Mouse (Mus musculus): ENCODE data around the gene Gm20388. TPM values are rescaled to one million over a fixed set of nuclear protein-coding genes. Genes with fewer than 3 reads are reported as not detected.

Gene Gm20388
- polyA plus RNA-seq, 1 experiment from 2014 or later: not detected

- Histone ChIP-seq H3K36me3 (ENCODE audit: control insufficient read depth, insufficient read depth, low read length) (peaks cover 6% of the 10 kb centered on the region; the same call in 1 of the 2 replicates), H3K4me3 (ENCODE audit: control insufficient read depth in 1 of 2, insufficient read depth in 1 of 2, low read depth in 1 of 2, low read length in 2 of 2) (no peak overlapping the region), H3K4me1 (ENCODE audit: control insufficient read depth in 2 of 2, insufficient read depth in 2 of 2, low read length in 2 of 2) (peaks cover 47 to 63% of the 10 kb centered on the region in 2 experiments), H3K27me3 (ENCODE audit: control insufficient read depth, insufficient read depth, low read length) (no peaks in the 10 kb centered on the region), H3K9ac (ENCODE audit: low read length) (no peak overlapping the region), H3K9me3 (ENCODE audit: control insufficient read depth, low read length) (no peaks in the 10 kb centered on the region), H3K27ac (replicated peaks in 1 of 2; ENCODE audit: control insufficient read depth in 1 of 2, insufficient read depth in 1 of 2, low read depth in 2 of 2, low read length in 2 of 2) (0 out of 4 replicates have a peak overlapping the region, but pooled peaks of 1 of the 2 experiments have one; percentile 93), H3K4me2 (ENCODE audit: low read length) (no peak overlapping the region)
- WGBS: 73% methylated on average over 6 of the region's 6 CpGs
- no peak for ATAC-seq (ENCODE audit: insufficient number of reproducible peaks, insufficient read depth, low FRiP score, low read depth)
These were observed 4407.2 kb downstream of the Gm20388 start for GRCm38 (mm10) chr8:124317821-124318220.

- Histone ChIP-seq H3K36me3 (ENCODE audit: control insufficient read depth, insufficient read depth, low read length) (peaks cover 13% of the 10 kb centered on the region), H3K9ac (ENCODE audit: low read length) (0 out of 2 replicates have a peak overlapping the region, but pooled peaks have one; percentile 34), H3K27me3 (ENCODE audit: control insufficient read depth, insufficient read depth, low read length) (no peaks in the 10 kb centered on the region), H3K4me2 (ENCODE audit: low read length) (no peak overlapping the region), H3K4me3 (ENCODE audit: control insufficient read depth in 1 of 2, insufficient read depth in 1 of 2, low read depth in 1 of 2, low read length in 2 of 2) (no peak overlapping the region), H3K9me3 (ENCODE audit: control insufficient read depth, low read length) (no peaks in the 10 kb centered on the region), H3K27ac (replicated peaks in 1 of 2; ENCODE audit: control insufficient read depth in 1 of 2, insufficient read depth in 1 of 2, low read depth in 2 of 2, low read length in 2 of 2) (peak overlapping the region in 1 of 2 experiments; percentile 28; a peak in 1 of 4 replicates), H3K4me1 (ENCODE audit: control insufficient read depth in 2 of 2, insufficient read depth in 2 of 2, low read length in 2 of 2) (peaks cover 44 to 55% of the 10 kb centered on the region in 2 experiments)
- no peak for ATAC-seq (ENCODE audit: insufficient number of reproducible peaks, insufficient read depth, low FRiP score, low read depth)
- WGBS: 48% methylated on average over 10 of the region's 11 CpGs
These were observed 4408.1 kb downstream of the Gm20388 start for GRCm38 (mm10) chr8:124318612-124319315.

GRCm38 (mm10) chr8:124319316-124319652 lies 4408.6 kb downstream of the Gm20388 start:
- Histone ChIP-seq H3K4me3 (ENCODE audit: control insufficient read depth in 1 of 2, insufficient read depth in 1 of 2, low read depth in 1 of 2, low read length in 2 of 2) (no peak overlapping the region), H3K27ac (replicated peaks in 1 of 2; ENCODE audit: control insufficient read depth in 1 of 2, insufficient read depth in 1 of 2, low read depth in 2 of 2, low read length in 2 of 2) (no peak overlapping the region), H3K27me3 (ENCODE audit: control insufficient read depth, insufficient read depth, low read length) (no peaks in the 10 kb centered on the region), H3K9me3 (ENCODE audit: control insufficient read depth, low read length) (no peaks in the 10 kb centered on the region), H3K4me1 (ENCODE audit: control insufficient read depth in 2 of 2, insufficient read depth in 2 of 2, low read length in 2 of 2) (peaks cover 41 to 51% of the 10 kb centered on the region in 2 experiments), H3K4me2 (ENCODE audit: low read length) (no peak overlapping the region), H3K36me3 (ENCODE audit: control insufficient read depth, insufficient read depth, low read length) (peaks cover 18% of the 10 kb centered on the region), H3K9ac (ENCODE audit: low read length) (no peak overlapping the region)
- ATAC-seq (ENCODE audit: insufficient number of reproducible peaks, insufficient read depth, low FRiP score, low read depth): no peak
- WGBS: 78% methylated on average over 4 of the region's 4 CpGs

GRCm38 (mm10) chr8:124321227-124321840 lies 4410.7 kb downstream of the Gm20388 start:
- Histone ChIP-seq H3K9ac (ENCODE audit: low read length) (no peak overlapping the region), H3K27ac (replicated peaks in 1 of 2; ENCODE audit: control insufficient read depth in 1 of 2, insufficient read depth in 1 of 2, low read depth in 2 of 2, low read length in 2 of 2) (no peak overlapping the region), H3K9me3 (ENCODE audit: control insufficient read depth, low read length) (no peaks in the 10 kb centered on the region), H3K36me3 (ENCODE audit: control insufficient read depth, insufficient read depth, low read length) (peaks cover 35% of the 10 kb centered on the region), H3K27me3 (ENCODE audit: control insufficient read depth, insufficient read depth, low read length) (no peaks in the 10 kb centered on the region), H3K4me3 (ENCODE audit: control insufficient read depth in 1 of 2, insufficient read depth in 1 of 2, low read depth in 1 of 2, low read length in 2 of 2) (no peak overlapping the region), H3K4me1 (ENCODE audit: control insufficient read depth in 2 of 2, insufficient read depth in 2 of 2, low read length in 2 of 2) (peaks cover 24 to 32% of the 10 kb centered on the region in 2 experiments), H3K4me2 (ENCODE audit: low read length) (no peak overlapping the region)
- ATAC-seq (ENCODE audit: insufficient number of reproducible peaks, insufficient read depth, low FRiP score, low read depth): no peak
- WGBS: 61% methylated on average over 12 of the region's 12 CpGs

DNA sequence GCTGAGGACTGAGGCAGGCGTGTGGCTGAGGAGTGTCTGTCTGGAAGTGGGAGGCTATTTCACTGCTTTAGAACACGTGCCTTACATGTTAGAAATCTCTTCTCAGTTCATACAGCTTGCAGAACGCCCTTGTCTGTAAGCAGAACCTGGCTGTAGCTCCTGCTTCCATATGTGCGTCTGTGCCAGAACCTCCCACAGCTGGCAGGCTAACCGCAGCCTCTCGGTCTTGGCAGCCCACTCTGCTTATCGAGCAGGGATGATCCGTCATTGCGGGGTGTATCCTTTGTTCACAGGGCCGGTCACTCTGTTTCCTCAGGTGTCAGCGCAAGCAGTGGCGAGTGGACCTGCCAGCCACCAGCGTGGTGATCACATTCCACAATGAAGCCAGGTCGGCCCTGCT lies 4412.7 kb downstream of the Gm20388 start:
- Histone ChIP-seq H3K9me3 (ENCODE audit: control insufficient read depth, low read length) (no peaks in the 10 kb centered on the region), H3K4me2 (ENCODE audit: low read length) (no peak overlapping the region), H3K27ac (replicated peaks in 1 of 2; ENCODE audit: control insufficient read depth in 1 of 2, insufficient read depth in 1 of 2, low read depth in 2 of 2, low read length in 2 of 2) (no peak overlapping the region), H3K9ac (ENCODE audit: low read length) (no peak overlapping the region), H3K36me3 (ENCODE audit: control insufficient read depth, insufficient read depth, low read length) (peaks cover 55% of the 10 kb centered on the region), H3K4me3 (ENCODE audit: control insufficient read depth in 1 of 2, insufficient read depth in 1 of 2, low read depth in 1 of 2, low read length in 2 of 2) (no peak overlapping the region), H3K27me3 (ENCODE audit: control insufficient read depth, insufficient read depth, low read length) (no peaks in the 10 kb centered on the region), H3K4me1 (ENCODE audit: control insufficient read depth in 2 of 2, insufficient read depth in 2 of 2, low read length in 2 of 2) (peaks cover 7 to 12% of the 10 kb centered on the region in 2 experiments; a peak in 3 of 4 replicates)
- 91% methylated on average over 14 of the region's 14 CpGs for WGBS
- ATAC-seq (ENCODE audit: insufficient number of reproducible peaks, insufficient read depth, low FRiP score, low read depth): no peak

DNA sequence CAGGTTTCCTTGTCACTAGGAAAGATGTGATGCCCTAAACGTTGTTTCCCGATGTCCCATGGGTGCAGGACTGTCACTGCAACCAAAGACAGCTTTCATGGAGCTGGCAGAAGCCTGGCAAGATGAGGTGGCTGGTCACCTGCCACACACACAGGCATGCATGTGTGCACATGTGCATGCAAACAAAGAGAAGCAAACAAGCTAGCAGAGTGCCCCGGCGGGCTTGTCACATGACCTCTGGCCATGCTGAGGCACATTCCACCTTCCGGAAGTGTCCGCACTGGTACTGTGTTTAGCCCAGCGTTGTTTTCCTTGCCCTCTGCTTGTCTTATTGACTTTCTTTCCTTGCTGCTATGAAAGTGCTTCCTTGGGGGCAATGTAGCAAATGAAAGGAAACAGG lies 4417.6 kb downstream of the Gm20388 start:
- no peak overlapping the region for H3K27ac ChIP-seq (replicated peaks in 1 of 2; ENCODE audit: control insufficient read depth in 1 of 2, insufficient read depth in 1 of 2, low read depth in 2 of 2, low read length in 2 of 2)
- no peak overlapping the region for H3K4me3 ChIP-seq (ENCODE audit: control insufficient read depth in 1 of 2, insufficient read depth in 1 of 2, low read depth in 1 of 2, low read length in 2 of 2)
- WGBS: 82% methylated on average over 7 of the region's 7 CpGs
- H3K9me3 ChIP-seq (ENCODE audit: control insufficient read depth, low read length): no peaks in the 10 kb centered on the region
- no peak overlapping the region for H3K9ac ChIP-seq (ENCODE audit: low read length)
- no peak for ATAC-seq (ENCODE audit: insufficient number of reproducible peaks, insufficient read depth, low FRiP score, low read depth)
- H3K27me3 ChIP-seq (ENCODE audit: control insufficient read depth, insufficient read depth, low read length): no peaks in the 10 kb centered on the region
- peaks cover 78% of the 10 kb centered on the region for H3K36me3 ChIP-seq (ENCODE audit: control insufficient read depth, insufficient read depth, low read length)
- no peak overlapping the region for H3K4me2 ChIP-seq (ENCODE audit: low read length)
- peaks cover 6 to 7% of the 10 kb centered on the region in 2 experiments for H3K4me1 ChIP-seq (ENCODE audit: control insufficient read depth in 2 of 2, insufficient read depth in 2 of 2, low read length in 2 of 2)

GRCm38 (mm10) chr8:124329690-124330089 lies 4419.0 kb downstream of the Gm20388 start:
- Histone ChIP-seq H3K9ac (ENCODE audit: low read length) (no peak overlapping the region), H3K27ac (replicated peaks in 1 of 2; ENCODE audit: control insufficient read depth in 1 of 2, insufficient read depth in 1 of 2, low read depth in 2 of 2, low read length in 2 of 2) (no peak overlapping the region), H3K27me3 (ENCODE audit: control insufficient read depth, insufficient read depth, low read length) (no peaks in the 10 kb centered on the region), H3K4me3 (ENCODE audit: control insufficient read depth in 1 of 2, insufficient read depth in 1 of 2, low read depth in 1 of 2, low read length in 2 of 2) (no peak overlapping the region), H3K9me3 (ENCODE audit: control insufficient read depth, low read length) (no peaks in the 10 kb centered on the region), H3K4me2 (ENCODE audit: low read length) (no peak overlapping the region), H3K4me1 (ENCODE audit: control insufficient read depth in 2 of 2, insufficient read depth in 2 of 2, low read length in 2 of 2) (peaks cover 6 to 7% of the 10 kb centered on the region in 2 experiments), H3K36me3 (ENCODE audit: control insufficient read depth, insufficient read depth, low read length) (peaks cover 78% of the 10 kb centered on the region)
- no peak for ATAC-seq (ENCODE audit: insufficient number of reproducible peaks, insufficient read depth, low FRiP score, low read depth)
- 77% methylated on average over 10 of the region's 10 CpGs for WGBS

All from heart, embryonic 14.5 days (tissue).